ENCODE assay signal across 23 mouse cellular contexts in genomic region chr9:123080355-123080754, GRCm38 (mm10). TPM values are rescaled to one million over a fixed set of nuclear protein-coding genes. Genes with fewer than 3 reads are reported as not detected.
DNase-seq lines count a peak whose midpoint lies in the region; ATAC-seq lines count a peak whose summit lies in the region.
"Had no signal": no experiment of that assay in that cellular context is flagged by ENCODE, and none has a peak within 500 bp of the region (broad histone marks: within the 10 kb centered on the region; RNA-seq: fewer than 3 reads in every experiment).

No protein-coding gene starts in this region.

- peak; percentile 36 for ATAC-seq in kidney, embryonic 14.5 days (ENCODE audit: low FRiP score, low TSS enrichment)
- ATAC-seq: activated CD4-positive, CD25-positive, alpha-beta regulatory T cell, adult 4 months; forebrain, embryonic 13.5 days; forebrain, postnatal 0 days; Patski had no signal

- H3K27me3 ChIP-seq in kidney, embryonic 14.5 days (ENCODE audit: control insufficient read depth, insufficient read depth, low read length) = no peaks in the 10 kb centered on the region
- H3K27me3 ChIP-seq: CH12.LX; embryonic facial prominence, embryonic 13.5 days; forebrain, embryonic 13.5 days; heart, embryonic 15.5 days; hindbrain, embryonic 13.5 days; Patski had no signal

- WGBS in kidney, embryonic 14.5 days = 79% methylated on average over 7 of the region's 7 CpGs

- H3K27ac ChIP-seq in kidney, embryonic 14.5 days (ENCODE audit: low read depth, low read length) = no peak overlapping the region
- H3K27ac ChIP-seq: embryonic facial prominence, embryonic 13.5 days; forebrain, embryonic 13.5 days; heart, adult 2 months; heart, embryonic 15.5 days; hindbrain, embryonic 13.5 days had no signal

- peaks cover 72% of the 10 kb centered on the region for H3K36me3 ChIP-seq in kidney, embryonic 14.5 days (ENCODE audit: control insufficient read depth, insufficient read depth, low read length)

- H3K4me1 ChIP-seq in kidney, embryonic 14.5 days (ENCODE audit: control insufficient read depth, insufficient read depth, low read length) = no peaks in the 10 kb centered on the region
- H3K4me1 ChIP-seq: embryonic facial prominence, embryonic 13.5 days; forebrain, embryonic 13.5 days; heart, embryonic 15.5 days; hindbrain, embryonic 13.5 days had no signal

- H3K4me3 ChIP-seq in kidney, embryonic 14.5 days (ENCODE audit: low read length) = no peak overlapping the region
- H3K4me3 ChIP-seq: embryonic facial prominence, embryonic 13.5 days; forebrain, embryonic 13.5 days; heart, adult 2 months; heart, embryonic 15.5 days; hindbrain, embryonic 13.5 days had no signal

- H3K9ac ChIP-seq in kidney, embryonic 14.5 days (ENCODE audit: low read depth, low read length) = no peak overlapping the region
- H3K9ac ChIP-seq: embryonic facial prominence, embryonic 13.5 days; forebrain, embryonic 13.5 days; forebrain, postnatal 0 days; heart, embryonic 15.5 days; hindbrain, embryonic 13.5 days had no signal

- H3K9me3 ChIP-seq in kidney, embryonic 14.5 days (ENCODE audit: control insufficient read depth, low read length) = no peaks in the 10 kb centered on the region
- H3K9me3 ChIP-seq: embryonic facial prominence, embryonic 13.5 days; forebrain, embryonic 13.5 days; heart, embryonic 15.5 days; hindbrain, embryonic 13.5 days had no signal

- no peak overlapping the region for H3K4me2 ChIP-seq in kidney, embryonic 14.5 days (replicated peaks; ENCODE audit: low read depth, low read length)
- H3K4me2 ChIP-seq: embryonic facial prominence, embryonic 13.5 days; forebrain, embryonic 13.5 days; heart, embryonic 11.5 days; heart, embryonic 15.5 days; hindbrain, embryonic 13.5 days had no signal

- no peak for DNase-seq in kidney, adult 11 months
- DNase-seq in kidney, postnatal 4 days = peak; percentile 8 to 19
- DNase-seq in kidney, postnatal 25 days = no peak
- DNase-seq in right cerebral cortex, adult 18-20 months = peak; percentile 33
- no peak for DNase-seq in right cerebral cortex, postnatal 25 days
- peak; percentile 15 for DNase-seq in telencephalon, adult 2 months (ENCODE audit: low read depth, low spot score)
- DNase-seq: adrenal gland, postnatal 14 days; cerebellum, adult 18-20 months; cerebellum, adult 9-11 months; cerebellum, postnatal 36 days; forebrain, postnatal 0 days; gastrocnemius, postnatal 14 days; heart, adult 2 months; heart, postnatal 14 days had no signal

RNA-seq across cellular contexts. Expression of gene Zdhhc3, which starts 32.6 kb away (rescaled TPM):
- 46.9 and 59.6 TPM in 2 replicates for polyA plus RNA-seq in kidney, embryonic 14.5 days (2014; fragmentation: Nextera tagmentation; extraction: Ambion mirVana)

RNA-seq across cellular contexts. Expression of gene Exosc7, which starts 32.7 kb away (rescaled TPM):
- 133 and 156 TPM in 2 replicates for polyA plus RNA-seq in kidney, embryonic 14.5 days (2014; fragmentation: Nextera tagmentation; extraction: Ambion mirVana)

RNA-seq across cellular contexts. Expression of gene Tgm4, which starts 45.8 kb away (rescaled TPM):
- polyA plus RNA-seq in kidney, embryonic 14.5 days (2014; fragmentation: Nextera tagmentation; extraction: Ambion mirVana) = 0.31 TPM in 1 of 2 replicates, not detected in the other
- polyA plus RNA-seq: forebrain, embryonic 13.5 days; heart, adult 2 months had no signal

RNA-seq across cellular contexts. Expression of gene Tmem42, which starts 59.2 kb away (rescaled TPM):
- polyA plus RNA-seq in kidney, embryonic 14.5 days (2014; fragmentation: Nextera tagmentation; extraction: Ambion mirVana) = 25.5 and 26.4 TPM in 2 replicates

Comparison
In these comparisons a context has a peak if more than half of its experiments do, and no peak if none do; other contexts are left out.
1. DNase-seq: peak in kidney, postnatal 4 days (2 of 2), right cerebral cortex, adult 18-20 months (single experiment) and telencephalon, adult 2 months (single experiment); none in kidney, adult 11 months (single experiment), kidney, postnatal 25 days (0 of 2) and right cerebral cortex, postnatal 25 days (single experiment).